Mouse (Mus musculus): Measurements from ENCODE around the gene Masp2. TPM values are rescaled to one million over a fixed set of nuclear protein-coding genes. Genes with fewer than 3 reads are reported as not detected.

Masp2 gene
- polyA plus RNA-seq, 1 experiment from 2014 or later = 0.79 TPM

DNA sequence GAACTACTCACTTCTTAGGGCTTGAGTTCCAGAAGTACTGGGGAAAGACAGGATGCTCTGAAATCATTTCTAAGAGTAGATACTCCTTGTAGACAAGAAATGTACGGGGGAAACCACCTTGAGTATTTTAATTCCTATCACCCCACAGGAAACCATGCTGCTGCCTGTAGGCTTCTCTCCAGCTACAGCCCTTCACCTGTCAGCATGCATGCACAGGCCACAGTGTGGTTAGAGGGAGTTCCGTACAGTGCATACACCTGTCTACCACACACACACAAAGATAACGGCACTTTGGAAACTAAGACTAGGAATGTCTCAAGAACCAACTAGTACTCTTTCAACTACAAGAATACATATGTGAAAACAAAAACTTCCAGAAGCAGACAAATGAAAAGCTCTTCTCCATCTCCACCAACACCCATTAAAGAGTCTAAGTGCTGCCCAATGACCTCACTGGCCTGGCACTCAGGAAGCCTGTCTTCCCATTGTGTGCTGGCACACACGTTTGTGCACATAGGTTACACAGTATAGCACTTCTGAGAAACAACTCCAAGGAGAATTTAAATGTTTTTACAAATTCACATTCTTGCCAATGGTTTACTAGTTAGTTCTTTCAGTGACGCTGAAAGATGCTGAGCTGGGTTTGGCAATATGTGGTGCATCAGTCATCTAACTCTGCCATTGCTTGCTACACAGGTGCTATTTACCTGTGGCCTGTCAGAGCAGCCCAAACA, 8.4 kb downstream of the Masp2 start:
- DNase-seq (ENCODE audit: low spot score) = no peak
- Histone ChIP-seq H3K4me1 (replicated peaks; ENCODE audit: control insufficient read depth, insufficient read depth) (no peaks in the 10 kb centered on the region), H3K4me3 (ENCODE audit: low read depth, low read length) (no peak overlapping the region), H3K36me3 (ENCODE audit: control insufficient read depth, insufficient read depth, low read length) (peaks cover 6% of the 10 kb centered on the region; the same call in 1 of the 2 replicates), H3K27me3 (ENCODE audit: control insufficient read depth, insufficient read depth, low read length) (no peaks in the 10 kb centered on the region), H3K9ac (ENCODE audit: low read length) (no peak overlapping the region), H3K4me2 (replicated peaks; ENCODE audit: low read depth) (no peak overlapping the region), H3K9me3 (ENCODE audit: control insufficient read depth, low read length) (no peaks in the 10 kb centered on the region), H3K27ac (replicated peaks) (no peak overlapping the region)
- WGBS = 65% methylated on average over 5 of the region's 5 CpGs
- TF ChIP-seq CTCF (IDR thresholded peaks at IDR 0.05; ENCODE audit: low read depth) (no peak), EP300 (optimal IDR thresholded peaks at IDR 0.05) (no peak)
- no peak for ATAC-seq (ENCODE audit: low FRiP score, low TSS enrichment)

GRCm38 (mm10) chr4:148612557-148612956, 10.2 kb downstream of the Masp2 start:
- Histone ChIP-seq H3K9ac (ENCODE audit: low read length) (no peak overlapping the region), H3K4me1 (replicated peaks; ENCODE audit: control insufficient read depth, insufficient read depth) (no peaks in the 10 kb centered on the region), H3K4me2 (replicated peaks; ENCODE audit: low read depth) (no peak overlapping the region), H3K27me3 (ENCODE audit: control insufficient read depth, insufficient read depth, low read length) (no peaks in the 10 kb centered on the region), H3K4me3 (ENCODE audit: low read depth, low read length) (no peak overlapping the region), H3K27ac (replicated peaks) (no peak overlapping the region), H3K36me3 (ENCODE audit: control insufficient read depth, insufficient read depth, low read length) (peaks cover 10% of the 10 kb centered on the region), H3K9me3 (ENCODE audit: control insufficient read depth, low read length) (no peaks in the 10 kb centered on the region)
- DNase-seq (ENCODE audit: low spot score) = no peak
- TF ChIP-seq CTCF (IDR thresholded peaks at IDR 0.05; ENCODE audit: low read depth) = no peak
- no peak for TF ChIP-seq EP300 (optimal IDR thresholded peaks at IDR 0.05)
- WGBS = 33% methylated on average over 4 of the region's 4 CpGs
- no peak for ATAC-seq (ENCODE audit: low FRiP score, low TSS enrichment)

GRCm38 (mm10) chr4:148613738-148614137, 11.4 kb downstream of the Masp2 start:
- TF ChIP-seq CTCF (IDR thresholded peaks at IDR 0.05; ENCODE audit: low read depth) = no peak
- no peak for TF ChIP-seq EP300 (optimal IDR thresholded peaks at IDR 0.05)
- ATAC-seq (ENCODE audit: low FRiP score, low TSS enrichment) (no peak), DNase-seq (ENCODE audit: low spot score) (no peak)
- WGBS = 78% methylated on average over 9 of the region's 9 CpGs
- H3K4me1 ChIP-seq (replicated peaks; ENCODE audit: control insufficient read depth, insufficient read depth) = no peaks in the 10 kb centered on the region
- no peak overlapping the region for H3K4me3 ChIP-seq (ENCODE audit: low read depth, low read length)
- H3K4me2 ChIP-seq (replicated peaks; ENCODE audit: low read depth) = no peak overlapping the region
- H3K36me3 ChIP-seq (ENCODE audit: control insufficient read depth, insufficient read depth, low read length) = peaks cover 17% of the 10 kb centered on the region
- no peaks in the 10 kb centered on the region for H3K9me3 ChIP-seq (ENCODE audit: control insufficient read depth, low read length)
- no peaks in the 10 kb centered on the region for H3K27me3 ChIP-seq (ENCODE audit: control insufficient read depth, insufficient read depth, low read length)
- no peak overlapping the region for H3K27ac ChIP-seq (replicated peaks)
- no peak overlapping the region for H3K9ac ChIP-seq (ENCODE audit: low read length)

DNA sequence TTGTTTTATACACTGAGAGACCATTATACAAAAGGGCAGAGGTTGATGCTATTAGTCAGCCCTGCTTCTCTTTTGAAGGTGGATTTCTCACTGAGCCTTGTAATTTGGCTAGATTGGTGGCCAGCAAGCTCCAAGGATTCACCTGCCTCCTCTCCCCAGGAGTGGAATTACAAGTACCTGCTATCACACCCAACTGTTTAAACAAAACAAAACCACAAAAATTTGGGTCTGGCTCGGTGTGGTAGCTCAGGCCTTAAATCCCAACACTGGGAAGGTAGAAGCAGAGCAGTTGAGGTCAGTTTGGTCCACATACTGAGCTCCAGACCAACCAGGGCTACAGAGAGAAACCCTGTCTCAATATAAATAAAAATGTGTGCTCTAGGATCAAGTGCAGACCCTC, 17.5 kb downstream of the Masp2 start:
- Histone ChIP-seq H3K27me3 (ENCODE audit: control insufficient read depth, insufficient read depth, low read length) (no peaks in the 10 kb centered on the region), H3K4me3 (ENCODE audit: low read depth, low read length) (no peak overlapping the region), H3K4me2 (replicated peaks; ENCODE audit: low read depth) (no peak overlapping the region), H3K36me3 (ENCODE audit: control insufficient read depth, insufficient read depth, low read length) (peaks cover 38% of the 10 kb centered on the region), H3K27ac (replicated peaks) (no peak overlapping the region), H3K9me3 (ENCODE audit: control insufficient read depth, low read length) (no peaks in the 10 kb centered on the region), H3K9ac (ENCODE audit: low read length) (no peak overlapping the region), H3K4me1 (replicated peaks; ENCODE audit: control insufficient read depth, insufficient read depth) (no peaks in the 10 kb centered on the region)
- WGBS = 38% methylated on average over 1 of the region's 1 CpGs
- DNase-seq (ENCODE audit: low spot score) (no peak), ATAC-seq (ENCODE audit: low FRiP score, low TSS enrichment) (no peak)
- TF ChIP-seq CTCF (IDR thresholded peaks at IDR 0.05; ENCODE audit: low read depth) (no peak), EP300 (optimal IDR thresholded peaks at IDR 0.05) (no peak)

DNA sequence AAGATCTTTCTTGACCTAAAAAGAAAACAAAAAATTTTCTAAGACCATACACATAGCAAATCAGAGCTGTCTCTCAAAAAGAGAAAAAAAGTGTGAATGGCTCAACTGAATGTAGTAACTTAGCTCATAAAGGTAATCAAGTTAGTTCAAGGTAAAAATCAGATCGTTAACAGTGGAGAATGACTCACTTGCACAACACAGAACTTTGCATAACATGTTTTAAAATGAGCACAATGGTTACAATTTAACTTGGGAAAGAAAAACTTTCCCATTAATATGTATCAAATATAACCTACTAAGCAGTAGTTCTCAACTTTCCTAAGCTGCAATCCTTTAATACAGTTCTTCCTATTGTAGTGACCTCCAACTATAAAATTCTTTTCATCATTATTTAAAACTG, 18.4 kb downstream of the Masp2 start:
- H3K4me2 ChIP-seq (replicated peaks; ENCODE audit: low read depth) = no peak overlapping the region
- DNase-seq (ENCODE audit: low spot score) = no peak
- no peaks in the 10 kb centered on the region for H3K9me3 ChIP-seq (ENCODE audit: control insufficient read depth, low read length)
- no peak for ATAC-seq (ENCODE audit: low FRiP score, low TSS enrichment)
- no peak overlapping the region for H3K27ac ChIP-seq (replicated peaks)
- TF ChIP-seq CTCF (IDR thresholded peaks at IDR 0.05; ENCODE audit: low read depth) (no peak), EP300 (optimal IDR thresholded peaks at IDR 0.05) (no peak)
- H3K36me3 ChIP-seq (ENCODE audit: control insufficient read depth, insufficient read depth, low read length) = peaks cover 37% of the 10 kb centered on the region
- no peaks in the 10 kb centered on the region for H3K4me1 ChIP-seq (replicated peaks; ENCODE audit: control insufficient read depth, insufficient read depth)
- no peaks in the 10 kb centered on the region for H3K27me3 ChIP-seq (ENCODE audit: control insufficient read depth, insufficient read depth, low read length)
- 57% methylated on average over 1 of the region's 1 CpGs for WGBS
- no peak overlapping the region for H3K9ac ChIP-seq (ENCODE audit: low read length)
- no peak overlapping the region for H3K4me3 ChIP-seq (ENCODE audit: low read depth, low read length)

DNA sequence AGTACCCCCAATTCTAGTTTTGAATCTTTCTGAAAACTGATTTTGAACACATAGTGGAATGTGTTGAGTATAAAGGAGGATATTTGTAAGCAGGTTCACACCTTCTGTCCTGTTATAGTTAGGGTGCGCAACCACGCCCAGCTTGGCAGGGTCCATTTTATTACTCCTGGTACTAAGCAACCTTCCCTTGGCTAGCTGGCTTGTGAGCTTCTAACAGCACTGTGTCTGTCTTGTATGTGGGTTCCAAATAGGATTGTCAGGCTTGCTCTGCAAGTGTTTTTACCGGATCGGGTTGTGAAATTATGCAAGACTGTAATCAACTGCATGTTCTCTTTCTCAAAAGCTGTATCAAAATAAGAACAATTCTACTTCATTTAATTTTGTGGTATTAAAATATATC, 20.1 kb downstream of the Masp2 start:
- Histone ChIP-seq H3K4me3 (ENCODE audit: low read depth, low read length) (no peak overlapping the region), H3K4me1 (replicated peaks; ENCODE audit: control insufficient read depth, insufficient read depth) (no peaks in the 10 kb centered on the region), H3K36me3 (ENCODE audit: control insufficient read depth, insufficient read depth, low read length) (peaks cover 32% of the 10 kb centered on the region), H3K27ac (replicated peaks) (no peak overlapping the region), H3K9me3 (ENCODE audit: control insufficient read depth, low read length) (no peaks in the 10 kb centered on the region), H3K4me2 (replicated peaks; ENCODE audit: low read depth) (no peak overlapping the region), H3K9ac (ENCODE audit: low read length) (no peak overlapping the region), H3K27me3 (ENCODE audit: control insufficient read depth, insufficient read depth, low read length) (no peaks in the 10 kb centered on the region)
- 85% methylated on average over 4 of the region's 4 CpGs for WGBS
- no peak for DNase-seq (ENCODE audit: low spot score)
- TF ChIP-seq EP300 (optimal IDR thresholded peaks at IDR 0.05) (no peak), CTCF (IDR thresholded peaks at IDR 0.05; ENCODE audit: low read depth) (no peak)
- no peak for ATAC-seq (ENCODE audit: low FRiP score, low TSS enrichment)

All from stomach, postnatal 0 days (tissue).